Mouse (Mus musculus) cerebellum, adult 2 months (tissue): ENCODE measurements around the gene Pafah2. TPM values are rescaled to one million over a fixed set of nuclear protein-coding genes. Genes with fewer than 3 reads are reported as not detected.
A peak's percentile ranks its signal among the peaks of the same experiment; 100 is the strongest.

ENCODE experiments used
- DNase-seq, 2 experiments: peaks; one replicate each; pipeline ENCODE4 v3.0.0; 2021
- H3K27ac ChIP-seq: fragments of 200-500 bp; 2 replicates; pipeline ENCODE4 v1.5.1; 2012; ENCODE audit warnings: low read length, control low read depth, inconsistent platforms; ENCODE audit not compliant: insufficient read depth
- H3K27me3 ChIP-seq: fragments of 200-500 bp; 2 replicates; pipeline ENCODE4 v1.6.1; 2012; ENCODE audit warnings: inconsistent platforms, mild to moderate bottlenecking, low read length, moderate library complexity; ENCODE audit not compliant: control insufficient read depth, insufficient read depth
- H3K4me1 ChIP-seq: fragments of 200-500 bp; 2 replicates; pipeline ENCODE4 v1.6.1; 2011; ENCODE audit warnings: low read length; ENCODE audit not compliant: control insufficient read depth, insufficient read depth
- H3K4me3 ChIP-seq: fragments of 200-500 bp; replicated peaks from 2 replicates; pipeline ENCODE3; 2011; ENCODE audit warnings: mild to moderate bottlenecking, low read depth, low read length, control low read depth; ENCODE audit not compliant: insufficient read depth
- CTCF ChIP-seq: fragments of 200-500 bp; IDR thresholded peaks from 2 replicates; pipeline ENCODE4 v1.5.1; 2011; ENCODE audit warnings: low read depth, mild to moderate bottlenecking, control low read depth, low read length, moderate library complexity, borderline replicate concordance; ENCODE audit not compliant: insufficient read depth
- POLR2A ChIP-seq: fragments of 200-500 bp; IDR thresholded peaks from 2 replicates; pipeline ENCODE4 v1.6.1; 2011; ENCODE audit warnings: low read length, control low read depth, borderline replicate concordance; ENCODE audit not compliant: insufficient read depth
- WGBS: fragments of 180-500 bp; shearing (Covaris S2); methylation state at CpG from one replicate; pipeline ENCODE4 v1.1.7; 2018; 5-methylcytosine and 5-hydroxymethylcytosine counted together
- polyA plus RNA-seq: library from polyadenylated mRNA; depleted of rRNA; stranded (reverse); fragments of >200 nt; gene quantifications from 2 replicates; pipeline ENCODE4 v1.2.3, GENCODE M21; 2012

The Pafah2 gene
- polyA plus RNA-seq, 1 experiment = 8.9 TPM

GRCm38 (mm10) chr4:134409286-134409685 is 13.2 kb downstream of the Pafah2 start:
- Histone ChIP-seq H3K27ac (no peak overlapping the region), H3K4me1 (no peaks in the 10 kb centered on the region), H3K27me3 (no peaks in the 10 kb centered on the region), H3K4me3 (no peak overlapping the region)
- DNase-seq = no peak
- WGBS = 73% methylated on average over 5 of the region's 5 CpGs
- TF ChIP-seq CTCF = peak; percentile 52; the same call in 1 of the 2 replicates
- no peak for TF ChIP-seq POLR2A

- Histone ChIP-seq H3K4me3 (peak overlapping the region; percentile 6), H3K4me1 (peaks cover 5% of the 10 kb centered on the region), H3K27me3 (no peaks in the 10 kb centered on the region), H3K27ac (no peak overlapping the region)
- peak; percentile 50 to 58 for DNase-seq
- TF ChIP-seq CTCF = no peak
- TF ChIP-seq POLR2A = no peak
- 30% methylated on average over 17 of the region's 17 CpGs for WGBS
Observed at GRCm38 (mm10) chr4:134416177-134416576, 20.1 kb downstream of the Pafah2 start.

GRCm38 (mm10) chr4:134416602-134417001 is 20.5 kb downstream of the Pafah2 start:
- TF ChIP-seq CTCF = no peak
- TF ChIP-seq POLR2A = no peak
- peak in 1 of 2 experiments; percentile 32 for DNase-seq
- Histone ChIP-seq H3K27me3 (no peaks in the 10 kb centered on the region), H3K4me1 (peaks cover 5% of the 10 kb centered on the region), H3K4me3 (peak overlapping the region; percentile 6), H3K27ac (no peak overlapping the region)
- 41% methylated on average over 15 of the region's 15 CpGs for WGBS

GRCm38 (mm10) chr4:134417111-134417510 is 21.0 kb downstream of the Pafah2 start:
- WGBS = 85% methylated on average over 7 of the region's 7 CpGs
- Histone ChIP-seq H3K4me3 (no peak overlapping the region), H3K27me3 (no peaks in the 10 kb centered on the region), H3K4me1 (peaks cover 5% of the 10 kb centered on the region), H3K27ac (no peak overlapping the region)
- TF ChIP-seq CTCF = no peak
- no peak for TF ChIP-seq POLR2A
- DNase-seq = no peak

GRCm38 (mm10) chr4:134421971-134422370 is 25.9 kb downstream of the Pafah2 start:
- DNase-seq = no peak
- no peaks in the 10 kb centered on the region for H3K4me1 ChIP-seq
- TF ChIP-seq CTCF (no peak), POLR2A (no peak)
- no peak overlapping the region for H3K27ac ChIP-seq
- no peak overlapping the region for H3K4me3 ChIP-seq
- 38% methylated on average over 11 of the region's 11 CpGs for WGBS
- H3K27me3 ChIP-seq = no peaks in the 10 kb centered on the region

- TF ChIP-seq CTCF (no peak), POLR2A (no peak)
- no peaks in the 10 kb centered on the region for H3K27me3 ChIP-seq
- H3K4me3 ChIP-seq = no peak overlapping the region
- no peak overlapping the region for H3K27ac ChIP-seq
- no peak for DNase-seq
- H3K4me1 ChIP-seq = no peaks in the 10 kb centered on the region
- 87% methylated on average over 7 of the region's 7 CpGs for WGBS
Observed at GRCm38 (mm10) chr4:134423949-134424348, 27.8 kb downstream of the Pafah2 start.

GRCm38 (mm10) chr4:134425088-134425487 is 29.0 kb downstream of the Pafah2 start:
- H3K4me1 ChIP-seq = peaks cover 3% of the 10 kb centered on the region; the same call in 1 of the 2 replicates
- TF ChIP-seq POLR2A (no peak), CTCF (no peak)
- H3K27me3 ChIP-seq = no peaks in the 10 kb centered on the region
- no peak overlapping the region for H3K4me3 ChIP-seq
- DNase-seq = no peak
- no peak overlapping the region for H3K27ac ChIP-seq
- WGBS = 52% methylated on average over 7 of the region's 7 CpGs

- peak overlapping the region; percentile 47 for H3K27ac ChIP-seq
- 11% methylated on average over 23 of the region's 23 CpGs for WGBS
- no peak overlapping the region for H3K4me3 ChIP-seq
- H3K27me3 ChIP-seq = no peaks in the 10 kb centered on the region
- H3K4me1 ChIP-seq = peaks cover 26% of the 10 kb centered on the region
- DNase-seq = peak; percentile 84 to 88
- TF ChIP-seq CTCF (no peak), POLR2A (peak; percentile 18; the same call in 1 of the 2 replicates)
Observed at GRCm38 (mm10) chr4:134430381-134431004, 34.4 kb downstream of the Pafah2 start.
